Mouse (Mus musculus) embryonic facial prominence, embryonic 10.5 days (tissue): ENCODE results near the gene Nps. TPM values are rescaled to one million over a fixed set of nuclear protein-coding genes. Genes with fewer than 3 reads are reported as not detected.
"Not testable (repeated sequence)": the region's sequence is repeated elsewhere in the genome, so short reads cannot be mapped to it uniquely, and the experiment has no call there.

Source experiments
- DNase-seq: peaks from one replicate; pipeline ENCODE4 v3.0.0-alpha.2; 2017; ENCODE audit warnings: low spot score
- H3K27ac ChIP-seq: fragments of 300-500 bp; sonication (generic); replicated peaks from 2 replicates; pipeline ENCODE4 v1.5.1; 2016; ENCODE audit warnings: mild to moderate bottlenecking
- H3K27me3 ChIP-seq: fragments of 300-500 bp; sonication (generic); replicated peaks from 2 replicates; pipeline ENCODE4 v1.6.1; 2016; ENCODE audit warnings: low read depth, mild to moderate bottlenecking; ENCODE audit not compliant: poor library complexity, severe bottlenecking
- H3K36me3 ChIP-seq: fragments of 300-500 bp; sonication (generic); replicated peaks from 2 replicates; pipeline ENCODE4 v1.6.1; 2016; ENCODE audit warnings: mild to moderate bottlenecking, moderate library complexity
- H3K4me1 ChIP-seq: fragments of 300-500 bp; sonication (generic); 2 replicates; pipeline ENCODE4 v1.6.1; 2016
- H3K4me3 ChIP-seq: fragments of 300-500 bp; sonication (generic); 2 replicates; pipeline ENCODE4 v1.5.1; 2016; ENCODE audit warnings: mild to moderate bottlenecking, moderate library complexity
- H3K9me3 ChIP-seq: fragments of 300-500 bp; sonication (generic); 2 replicates; pipeline ENCODE4 v1.6.1; 2016; ENCODE audit warnings: mild to moderate bottlenecking
- WGBS: fragments of 180-500 bp; shearing (Covaris S2); methylation state at CpG from one replicate; pipeline ENCODE4 v1.1.7; 2016; 5-methylcytosine and 5-hydroxymethylcytosine counted together
- polyA plus RNA-seq: library from polyadenylated mRNA; unstranded; fragments of >200 nt; fragmentation: Nextera tagmentation; extraction: Ambion mirVana; gene quantifications from 2 replicates; pipeline ENCODE4 v1.2.1, GENCODE M21; 2016

Gene Nps
- polyA plus RNA-seq: 0.24 TPM in 1 of 2 replicates, not detected in the other

DNA sequence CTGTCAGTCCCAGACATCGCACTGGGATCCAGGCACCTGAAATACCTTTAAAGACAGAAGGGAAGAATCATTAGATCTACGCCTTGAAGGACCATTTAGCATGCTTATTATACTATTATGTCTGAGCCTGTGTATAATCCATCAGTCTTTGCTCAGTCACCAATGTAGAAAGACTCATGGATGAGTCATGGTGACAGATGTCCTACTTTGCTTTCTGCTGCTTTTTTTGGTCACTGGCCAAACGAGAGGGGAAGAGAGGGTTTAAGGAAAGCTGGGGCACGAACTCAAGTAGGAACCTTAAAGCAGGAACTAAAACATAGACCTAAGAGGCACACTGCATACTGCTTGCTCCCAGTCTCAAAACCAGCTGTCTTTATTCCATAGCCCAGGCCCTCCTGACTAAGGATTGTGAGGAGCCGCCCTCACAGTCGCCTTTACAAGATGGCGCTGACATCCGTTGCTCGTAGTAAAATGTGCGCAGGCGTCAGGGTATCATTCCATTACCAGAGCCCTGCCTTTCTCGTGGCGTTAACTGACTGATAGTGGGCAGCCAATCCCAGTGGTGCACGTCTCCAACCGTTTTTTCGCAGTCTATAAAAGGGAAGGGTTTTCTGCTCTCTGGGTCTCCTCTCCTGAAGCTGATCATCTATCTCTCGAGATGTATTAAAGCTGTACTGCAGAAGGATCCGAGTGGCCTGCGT, at the start of gene Nps:
Gene Nps (plus strand): TSS at position 651 of the 701 bp plus-strand sequence.
- WGBS: 91% methylated on average over 19 of the region's 19 CpGs
- not testable (repeated sequence) for DNase-seq

DNA sequence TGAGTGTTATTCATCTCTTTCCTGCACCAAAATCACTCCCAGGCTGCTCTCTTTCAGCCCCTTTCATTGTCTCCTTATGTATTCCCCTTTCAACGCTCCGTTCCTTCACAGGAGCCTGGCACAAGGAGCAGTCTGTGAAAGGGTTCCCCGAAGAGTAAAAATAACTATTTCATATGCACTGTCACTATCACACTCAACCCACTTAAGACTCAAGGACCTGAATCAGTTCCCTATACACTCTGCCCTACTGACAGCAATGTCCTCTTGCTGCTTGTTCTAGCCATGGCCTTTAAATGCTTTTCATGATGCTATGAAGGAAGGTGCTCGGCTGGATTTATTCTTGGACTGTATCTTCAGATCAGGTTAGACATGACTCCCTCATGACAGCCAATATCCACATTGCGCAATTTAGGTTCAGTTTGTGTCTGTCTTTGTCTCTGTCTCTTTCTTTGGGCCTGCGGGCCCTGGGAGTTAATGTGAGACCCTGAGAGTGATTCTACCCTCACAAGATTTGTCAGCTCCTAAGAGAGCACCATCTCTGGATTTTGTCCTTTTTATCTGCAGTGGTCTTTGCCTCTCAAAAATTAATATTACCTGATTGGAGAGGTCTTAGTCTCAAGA, 49.4 kb upstream of the Nps start:
- no peak overlapping the region for H3K27ac ChIP-seq
- no peaks in the 10 kb centered on the region for H3K27me3 ChIP-seq
- no peak overlapping the region for H3K4me3 ChIP-seq
- no peaks in the 10 kb centered on the region for H3K9me3 ChIP-seq
- 87% methylated on average over 6 of the region's 6 CpGs for WGBS
- no peak for DNase-seq
- H3K4me1 ChIP-seq: no peaks in the 10 kb centered on the region
- no peaks in the 10 kb centered on the region for H3K36me3 ChIP-seq

More for the DNA sequence above, at the start of gene Nps:
- H3K4me1 ChIP-seq, H3K27me3 ChIP-seq, H3K27ac ChIP-seq, H3K36me3 ChIP-seq, H3K9me3 ChIP-seq, H3K4me3 ChIP-seq: not testable (repeated sequence)

DNA sequence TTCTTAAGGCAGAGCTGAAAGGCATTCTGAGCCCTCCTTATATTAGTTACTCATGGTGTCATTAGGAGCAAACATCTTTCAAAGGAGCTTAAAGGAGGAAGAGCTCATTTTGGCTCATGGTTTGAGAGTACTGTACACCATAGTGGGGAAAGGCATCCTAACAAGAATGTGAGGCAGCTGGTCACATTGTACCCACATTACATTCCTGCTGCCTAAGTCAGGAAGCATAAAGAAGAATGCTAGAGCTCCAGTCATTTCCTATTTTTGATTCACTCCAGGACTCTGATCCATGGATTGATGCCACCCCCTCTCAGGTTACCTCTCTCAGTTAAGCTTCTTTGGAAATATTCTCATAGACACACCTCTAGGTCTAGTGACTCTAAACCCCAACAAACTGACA, 48.2 kb upstream of the Nps start:
- H3K4me1 ChIP-seq: no peaks in the 10 kb centered on the region
- DNase-seq: no peak
- no peaks in the 10 kb centered on the region for H3K9me3 ChIP-seq
- H3K4me3 ChIP-seq: no peak overlapping the region
- H3K36me3 ChIP-seq: no peaks in the 10 kb centered on the region
- H3K27ac ChIP-seq: no peak overlapping the region
- H3K27me3 ChIP-seq: no peaks in the 10 kb centered on the region

DNA sequence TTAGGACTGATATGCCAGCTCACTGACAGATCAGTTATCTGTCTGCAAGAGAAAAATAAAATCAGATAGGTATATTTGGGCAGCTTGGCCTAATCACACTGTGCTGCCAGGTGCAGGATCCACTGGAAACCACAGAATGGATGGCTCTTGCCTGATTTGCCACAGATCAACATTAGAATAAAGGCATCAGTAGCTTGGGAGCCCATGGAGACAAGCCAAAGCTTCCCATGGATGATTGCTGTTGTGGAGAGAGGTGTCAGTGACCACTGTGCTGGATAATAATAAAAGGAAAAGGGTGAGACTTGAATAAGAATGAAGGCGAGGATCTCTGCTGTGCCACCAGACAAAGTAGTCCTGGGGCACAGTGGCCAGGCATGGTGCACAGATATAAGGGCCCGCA, 47.7 kb upstream of the Nps start:
- Histone ChIP-seq H3K36me3 (no peaks in the 10 kb centered on the region), H3K4me3 (no peak overlapping the region), H3K27me3 (no peaks in the 10 kb centered on the region), H3K27ac (no peak overlapping the region), H3K4me1 (no peaks in the 10 kb centered on the region), H3K9me3 (no peaks in the 10 kb centered on the region)
- no peak for DNase-seq
- WGBS: 87% methylated on average over 2 of the region's 2 CpGs

DNA sequence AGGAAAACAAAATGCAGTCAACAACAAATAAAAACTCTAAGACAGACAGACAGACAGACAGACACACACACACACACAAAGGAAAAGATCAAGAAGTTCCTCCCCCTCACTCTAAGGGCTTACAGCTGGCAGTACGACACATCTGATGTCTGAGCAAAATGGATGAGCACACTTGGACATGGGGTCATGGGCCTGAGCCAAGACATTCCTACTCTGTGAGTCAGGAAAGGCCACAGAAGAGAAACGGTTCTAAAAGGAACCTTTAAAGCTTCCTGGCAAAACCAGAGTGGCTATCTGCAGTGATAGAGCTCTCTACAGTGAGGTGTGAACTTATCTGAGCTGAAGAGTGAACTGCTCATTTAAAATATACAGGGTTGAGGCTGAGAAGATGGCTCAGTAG, 46.0 kb upstream of the Nps start:
- H3K4me3 ChIP-seq: no peak overlapping the region
- H3K9me3 ChIP-seq: no peaks in the 10 kb centered on the region
- H3K36me3 ChIP-seq: no peaks in the 10 kb centered on the region
- 78% methylated on average over 2 of the region's 2 CpGs for WGBS
- H3K4me1 ChIP-seq: no peaks in the 10 kb centered on the region
- DNase-seq: no peak
- no peaks in the 10 kb centered on the region for H3K27me3 ChIP-seq
- H3K27ac ChIP-seq: no peak overlapping the region

DNA sequence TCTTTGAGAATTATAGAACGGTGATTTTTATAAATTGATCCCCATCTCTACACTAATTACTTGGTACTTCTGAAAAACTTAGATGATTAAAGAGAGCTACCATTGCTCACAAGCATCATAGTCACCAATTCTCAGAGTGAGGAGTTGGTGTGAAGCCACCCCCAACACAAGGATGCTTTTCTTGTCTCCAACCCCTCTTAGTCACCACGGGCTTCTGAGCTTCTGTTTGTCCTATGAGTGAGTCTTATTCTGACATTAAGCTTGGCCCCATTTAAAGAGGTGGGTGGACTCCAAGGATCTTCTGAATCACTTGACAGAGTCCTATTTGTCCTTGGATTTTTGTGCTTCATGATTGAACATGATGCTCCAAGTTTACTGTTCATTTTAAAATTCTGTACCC, 37.0 kb upstream of the Nps start:
- DNase-seq: no peak
- Histone ChIP-seq H3K9me3 (no peaks in the 10 kb centered on the region), H3K4me1 (no peaks in the 10 kb centered on the region), H3K27ac (no peak overlapping the region), H3K36me3 (no peaks in the 10 kb centered on the region), H3K4me3 (no peak overlapping the region), H3K27me3 (no peaks in the 10 kb centered on the region)
- 87% methylated on average over 2 of the region's 2 CpGs for WGBS

DNA sequence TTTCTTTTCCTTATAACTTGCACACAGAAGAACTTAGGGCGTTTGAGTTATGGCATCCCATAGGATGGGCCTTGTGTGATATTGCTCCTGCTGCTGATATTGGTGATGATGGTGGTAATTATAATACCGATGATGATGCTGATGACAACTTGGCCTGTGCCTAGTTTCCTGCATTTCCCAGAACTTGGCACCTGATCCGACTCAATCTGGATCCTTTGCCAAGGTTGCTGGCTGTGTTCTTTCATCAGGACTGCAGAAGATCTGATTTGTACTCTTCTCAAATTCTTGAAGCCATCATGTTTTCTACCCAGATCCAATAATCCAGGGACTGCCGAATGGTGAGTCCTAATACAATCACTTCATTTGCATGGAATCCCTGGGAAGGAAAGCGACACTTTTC, 32.5 kb upstream of the Nps start:
- Histone ChIP-seq H3K4me3 (no peak overlapping the region), H3K27me3 (no peaks in the 10 kb centered on the region), H3K9me3 (no peaks in the 10 kb centered on the region), H3K27ac (no peak overlapping the region), H3K36me3 (no peaks in the 10 kb centered on the region), H3K4me1 (no peaks in the 10 kb centered on the region)
- 90% methylated on average over 5 of the region's 5 CpGs for WGBS
- no peak for DNase-seq

DNA sequence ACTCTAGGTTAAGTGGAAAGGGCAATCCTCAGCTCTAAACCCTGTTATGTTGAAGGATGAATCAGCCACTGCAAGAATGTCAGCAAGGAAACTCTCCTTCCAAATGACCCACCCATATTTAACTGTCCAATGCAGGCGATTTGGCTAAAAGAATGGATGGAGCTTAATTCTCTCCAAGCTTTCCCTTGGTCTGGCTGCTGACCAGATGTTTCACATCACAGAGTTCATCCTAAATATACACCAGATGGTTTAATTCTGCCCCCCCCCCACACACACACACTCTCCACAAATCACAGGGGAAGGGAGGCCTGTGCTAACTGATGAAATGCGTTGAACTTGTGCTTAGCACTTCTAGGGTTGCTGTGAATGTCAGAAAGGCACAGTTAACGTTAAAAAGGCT, 21.4 kb upstream of the Nps start:
- WGBS: 52% methylated on average over 3 of the region's 3 CpGs
- Histone ChIP-seq H3K9me3 (no peaks in the 10 kb centered on the region), H3K27me3 (no peaks in the 10 kb centered on the region), H3K4me3 (no peak overlapping the region), H3K27ac (no peak overlapping the region), H3K36me3 (no peaks in the 10 kb centered on the region), H3K4me1 (peaks cover 17% of the 10 kb centered on the region)
- DNase-seq: peak; percentile 63

DNA sequence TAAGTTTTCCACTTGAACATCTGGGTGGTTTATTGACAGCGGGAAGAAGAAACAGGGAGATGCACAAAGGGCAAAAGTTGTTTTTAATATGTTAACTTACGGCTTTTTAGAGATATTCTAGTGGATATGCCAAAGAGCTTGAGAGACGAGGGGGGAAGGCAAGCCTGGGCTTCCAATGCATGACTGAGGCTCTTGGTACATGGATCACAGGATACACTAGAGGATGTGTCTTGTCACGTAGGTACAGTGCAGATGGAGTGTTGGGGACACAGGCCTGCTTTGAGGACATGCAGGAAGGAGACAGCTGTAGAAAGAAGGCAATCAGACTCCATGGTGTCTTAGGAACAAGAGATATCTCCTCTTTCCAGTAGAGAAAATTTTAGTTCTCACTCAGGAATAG, 19.1 kb upstream of the Nps start:
- no peak for DNase-seq
- no peaks in the 10 kb centered on the region for H3K36me3 ChIP-seq
- no peaks in the 10 kb centered on the region for H3K27me3 ChIP-seq
- H3K4me3 ChIP-seq: no peak overlapping the region
- WGBS: 89% methylated on average over 4 of the region's 4 CpGs
- H3K9me3 ChIP-seq: no peaks in the 10 kb centered on the region
- no peak overlapping the region for H3K27ac ChIP-seq
- peaks cover 17% of the 10 kb centered on the region for H3K4me1 ChIP-seq

DNA sequence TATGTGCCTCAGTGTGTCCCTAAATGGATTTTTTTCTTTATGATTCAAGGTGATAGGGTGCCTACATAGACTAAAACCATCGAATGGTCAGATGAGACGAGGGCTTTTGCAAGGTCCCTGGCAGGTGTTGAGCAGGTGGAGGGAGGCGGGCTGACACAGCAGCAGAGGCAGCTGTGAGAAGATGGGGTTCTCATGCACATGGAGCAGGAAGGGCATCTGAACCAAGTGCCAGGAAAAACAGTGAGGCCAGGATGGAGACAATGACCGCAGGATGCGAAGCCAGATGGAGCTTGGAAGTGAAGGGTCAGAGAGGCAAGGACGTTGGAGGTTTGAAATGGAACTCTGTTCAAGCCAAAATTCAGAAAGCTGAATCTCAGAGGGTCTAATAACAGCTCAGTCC, 18.5 kb upstream of the Nps start:
- DNase-seq: no peak
- Histone ChIP-seq H3K27me3 (no peaks in the 10 kb centered on the region), H3K4me1 (peaks cover 17% of the 10 kb centered on the region), H3K9me3 (no peaks in the 10 kb centered on the region), H3K4me3 (no peak overlapping the region), H3K36me3 (no peaks in the 10 kb centered on the region), H3K27ac (no peak overlapping the region)
- 87% methylated on average over 6 of the region's 6 CpGs for WGBS

DNA sequence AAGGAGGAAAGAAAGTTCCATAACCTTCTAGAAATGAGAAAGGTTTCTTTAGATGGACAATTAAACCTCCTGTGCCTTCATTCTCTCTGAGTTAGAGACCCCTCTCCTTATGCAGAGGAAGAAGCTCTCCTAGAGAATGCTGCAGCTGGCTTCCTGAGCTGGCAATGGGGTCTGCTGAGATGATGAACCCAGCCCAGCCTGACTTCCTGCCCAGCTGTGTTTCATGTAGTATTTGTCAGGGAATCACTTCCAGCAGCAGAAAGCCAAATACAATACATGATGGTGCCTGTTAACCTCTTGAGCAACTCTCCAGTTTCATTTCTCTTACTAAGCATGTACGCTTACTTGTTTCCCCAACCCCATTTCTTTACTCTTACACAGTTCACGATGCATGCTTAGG, 17.9 kb upstream of the Nps start:
- H3K4me3 ChIP-seq: no peak overlapping the region
- WGBS: 88% methylated on average over 2 of the region's 2 CpGs
- no peaks in the 10 kb centered on the region for H3K9me3 ChIP-seq
- H3K27me3 ChIP-seq: no peaks in the 10 kb centered on the region
- peaks cover 17% of the 10 kb centered on the region for H3K4me1 ChIP-seq
- DNase-seq: no peak
- H3K27ac ChIP-seq: no peak overlapping the region
- no peaks in the 10 kb centered on the region for H3K36me3 ChIP-seq

DNA sequence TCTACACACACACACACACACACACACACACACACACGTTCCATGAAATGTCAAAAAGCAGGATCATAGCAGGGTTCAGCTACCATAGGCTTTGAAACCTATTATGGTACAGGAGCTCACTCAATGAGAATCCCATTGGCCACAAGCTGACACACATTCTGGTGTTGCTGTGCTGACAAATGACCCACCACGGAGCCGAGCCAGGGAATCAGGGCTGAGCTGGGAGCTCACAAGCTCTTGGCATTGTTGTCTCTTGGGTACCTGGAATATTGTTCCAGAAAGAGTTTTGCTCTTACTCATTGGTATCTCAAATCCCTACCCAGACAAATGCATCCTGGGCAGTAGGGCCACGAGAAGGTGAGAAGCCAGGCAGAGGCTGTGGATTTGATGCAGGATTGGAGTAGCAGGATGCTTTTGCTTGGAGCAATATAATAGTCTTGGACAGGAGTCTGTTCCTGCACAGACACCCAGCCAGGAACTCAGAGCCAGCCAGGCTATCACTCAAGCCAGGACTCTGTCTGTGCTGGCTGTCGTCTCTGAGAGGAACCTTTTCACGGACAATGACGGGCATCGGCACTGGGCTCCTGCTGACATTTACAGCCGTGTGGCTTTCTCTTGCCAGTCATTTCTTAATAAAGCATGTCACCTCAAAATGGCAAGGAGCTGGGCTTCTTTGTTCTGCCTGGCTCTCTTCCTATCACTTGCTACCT, 14.2 kb upstream of the Nps start:
- Histone ChIP-seq H3K4me3 (no peak overlapping the region), H3K27me3 (no peaks in the 10 kb centered on the region), H3K4me1 (no peaks in the 10 kb centered on the region), H3K9me3 (no peaks in the 10 kb centered on the region), H3K27ac (no peak overlapping the region), H3K36me3 (no peaks in the 10 kb centered on the region)
- 84% methylated on average over 9 of the region's 9 CpGs for whole genome bisulfite sequencing
- no peak for DNase-seq

DNA sequence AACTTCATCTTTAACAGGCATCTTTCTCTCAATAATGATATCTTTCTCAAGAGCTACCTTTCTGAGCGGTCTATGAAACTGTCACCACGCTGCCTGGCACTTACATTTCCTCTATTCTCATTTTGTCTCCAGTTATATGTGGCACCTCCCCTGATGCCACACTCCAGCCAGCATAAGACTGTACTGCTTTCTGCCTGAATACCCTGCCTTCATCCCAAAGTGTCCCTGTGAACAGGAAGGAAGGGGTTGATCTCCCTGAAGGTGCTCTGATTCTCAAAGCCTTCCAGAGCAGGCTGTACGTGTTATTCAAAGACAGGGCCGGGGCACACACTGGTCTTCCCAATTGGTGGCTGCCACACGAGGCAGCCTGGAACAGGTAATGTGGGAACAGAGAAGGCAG, 12.1 kb upstream of the Nps start:
- no peak overlapping the region for H3K27ac ChIP-seq
- no peak for DNase-seq
- H3K9me3 ChIP-seq: no peaks in the 10 kb centered on the region
- no peak overlapping the region for H3K4me3 ChIP-seq
- no peaks in the 10 kb centered on the region for H3K36me3 ChIP-seq
- no peaks in the 10 kb centered on the region for H3K27me3 ChIP-seq
- 85% methylated on average over 5 of the region's 5 CpGs for WGBS
- H3K4me1 ChIP-seq: no peaks in the 10 kb centered on the region
